Mouse (Mus musculus) spleen, adult 2 months (tissue): Measurements from ENCODE around the gene Tmc2. TPM values are rescaled to one million over a fixed set of nuclear protein-coding genes. Genes with fewer than 3 reads are reported as not detected.
A peak's percentile ranks its signal among the peaks of the same experiment; 100 is the strongest.

Source experiments
- DNase-seq, 2 experiments: peaks; one replicate each; pipeline versions ENCODE4 v3.0.0 to v3.0.0-alpha.2; 2012 to 2021; ENCODE audit warnings: low spot score in 2 of 2, low read depth in 1 of 2
- H3K27ac ChIP-seq: fragments of 200-500 bp; 2 replicates; pipeline ENCODE4 v1.5.1; 2012; ENCODE audit warnings: low read length, inconsistent platforms; ENCODE audit not compliant: insufficient read depth
- H3K27me3 ChIP-seq: fragments of 200-500 bp; 2 replicates; pipeline ENCODE4 v1.6.1; 2012; ENCODE audit warnings: mild to moderate bottlenecking, moderate library complexity, low read length, inconsistent platforms; ENCODE audit not compliant: control insufficient read depth, insufficient read depth
- H3K36me3 ChIP-seq: fragments of 200-500 bp; 2 replicates; pipeline ENCODE4 v1.6.1; 2012; ENCODE audit warnings: mild to moderate bottlenecking, low read length, inconsistent platforms; ENCODE audit not compliant: control insufficient read depth, insufficient read depth
- H3K4me1 ChIP-seq: fragments of 200-500 bp; 2 replicates; pipeline ENCODE4 v1.6.1; 2011; ENCODE audit warnings: inconsistent platforms; ENCODE audit not compliant: control insufficient read depth, insufficient read depth, insufficient read length
- H3K4me3 ChIP-seq: fragments of 200-500 bp; 2 replicates; pipeline ENCODE4 v1.5.1; 2011; ENCODE audit warnings: mild to moderate bottlenecking, inconsistent platforms; ENCODE audit not compliant: insufficient read depth, insufficient read length; ENCODE audit errors: extremely low read depth
- CTCF ChIP-seq: fragments of 200-500 bp; IDR thresholded peaks from 2 replicates; pipeline ENCODE4 v1.5.1; 2011; ENCODE audit warnings: mild to moderate bottlenecking, inconsistent platforms; ENCODE audit not compliant: insufficient read depth, insufficient read length, insufficient replicate concordance; ENCODE audit errors: extremely low read depth
- POLR2A ChIP-seq: fragments of 200-500 bp; IDR thresholded peaks from 2 replicates; pipeline ENCODE4 v1.6.1; 2011; ENCODE audit warnings: low read depth, low read length, inconsistent platforms
- WGBS: fragments of 180-500 bp; shearing (Covaris S2); methylation state at CpG from one replicate; pipeline ENCODE4 v1.1.7; 2018; 5-methylcytosine and 5-hydroxymethylcytosine counted together
- polyA plus RNA-seq: library from polyadenylated mRNA; depleted of rRNA; stranded (reverse); fragments of >200 nt; gene quantifications from 2 replicates; pipeline ENCODE4 v1.2.3, GENCODE M21; 2012; rRNA removed

Gene Tmc2
- polyA plus RNA-seq, 1 experiment, result not detected

DNA sequence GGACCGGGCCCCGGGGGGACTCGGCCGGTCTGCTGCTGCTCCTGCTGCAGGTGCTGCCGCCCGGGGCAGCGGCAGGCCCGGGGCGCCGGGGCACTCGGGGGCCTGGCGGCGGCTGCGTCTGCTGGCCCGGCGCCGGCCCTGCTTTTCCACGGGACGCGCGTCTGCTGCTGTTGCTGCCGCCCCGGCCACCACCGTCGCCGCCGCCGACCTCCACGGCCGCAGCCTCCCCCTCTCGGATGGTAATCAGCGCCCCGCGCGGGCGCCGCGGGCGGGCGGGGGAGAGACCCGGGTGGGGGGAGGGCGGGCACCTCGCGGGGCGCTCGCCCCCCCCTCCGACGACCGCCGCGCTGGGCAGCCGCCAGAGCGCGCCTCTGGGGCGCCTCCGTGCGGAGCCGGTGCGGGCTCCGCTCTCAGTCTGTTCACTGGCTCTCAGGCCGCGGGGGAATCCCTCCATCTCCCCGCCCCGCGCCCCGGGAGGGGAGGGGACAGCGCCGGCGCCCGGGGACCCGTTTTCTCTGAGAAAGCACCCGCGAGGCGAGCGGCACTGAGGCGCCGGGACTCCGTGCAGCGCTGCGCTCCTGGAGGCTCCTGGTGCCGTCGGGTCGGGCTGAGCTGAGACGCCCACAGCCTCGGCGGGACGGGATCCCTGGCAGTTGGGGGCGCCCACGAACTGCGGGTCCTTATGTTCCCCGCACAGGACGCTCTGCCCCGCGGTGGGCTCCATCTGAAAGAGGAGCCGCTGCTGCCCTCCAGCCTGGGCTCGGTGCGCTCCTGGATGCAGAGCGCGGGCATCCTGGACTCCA, 100.5 kb downstream of the Tmc2 start:
- Histone ChIP-seq H3K27me3 (peaks cover 21% of the 10 kb centered on the region), H3K4me3 (peak overlapping the region; percentile 28; the same call in 1 of the 2 replicates), H3K4me1 (peaks cover 6% of the 10 kb centered on the region; the same call in 1 of the 2 replicates), H3K27ac (no peak overlapping the region), H3K36me3 (no peaks in the 10 kb centered on the region)
- peak in 1 of 2 experiments; percentile 24 for DNase-seq
- TF ChIP-seq CTCF (no peak), POLR2A (no peak)
- WGBS, result 2% methylated on average over 69 of the region's 99 CpGs

GRCm38 (mm10) chr2:130296134-130296745, 101.2 kb downstream of the Tmc2 start:
- peaks cover 6% of the 10 kb centered on the region; the same call in 1 of the 2 replicates for H3K4me1 ChIP-seq
- peaks cover 21% of the 10 kb centered on the region for H3K27me3 ChIP-seq
- no peak overlapping the region for H3K27ac ChIP-seq
- H3K36me3 ChIP-seq, result no peaks in the 10 kb centered on the region
- no peak for TF ChIP-seq CTCF
- TF ChIP-seq POLR2A, result no peak
- DNase-seq, result no peak
- 10% methylated on average over 20 of the region's 20 CpGs for WGBS
- H3K4me3 ChIP-seq, result no peak overlapping the region

DNA sequence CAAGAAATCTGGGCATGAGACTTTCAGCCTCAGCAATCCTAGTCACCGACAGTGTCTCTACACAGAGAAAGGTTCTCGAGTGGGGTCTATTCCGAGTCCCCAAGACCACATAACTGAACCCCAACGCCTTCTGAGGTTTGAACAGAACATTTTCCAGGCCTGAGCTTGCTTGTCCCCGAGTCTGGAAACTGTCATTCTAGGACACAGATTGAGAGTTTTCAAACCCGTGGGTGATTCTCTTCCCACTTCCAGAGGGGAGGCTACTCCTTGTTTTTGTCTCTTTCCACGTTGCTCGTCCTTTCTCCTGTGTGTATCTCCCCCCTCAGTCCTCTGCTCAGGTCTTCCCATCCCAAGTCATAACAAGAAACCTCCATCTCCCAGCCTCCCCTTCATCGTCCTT, 102.6 kb downstream of the Tmc2 start:
- DNase-seq, result no peak
- H3K27ac ChIP-seq, result no peak overlapping the region
- H3K4me3 ChIP-seq, result no peak overlapping the region
- TF ChIP-seq CTCF (no peak), POLR2A (no peak)
- peaks cover 6% of the 10 kb centered on the region; the same call in 1 of the 2 replicates for H3K4me1 ChIP-seq
- peaks cover 21% of the 10 kb centered on the region for H3K27me3 ChIP-seq
- 82% methylated on average over 9 of the region's 9 CpGs for WGBS
- no peaks in the 10 kb centered on the region for H3K36me3 ChIP-seq

DNA sequence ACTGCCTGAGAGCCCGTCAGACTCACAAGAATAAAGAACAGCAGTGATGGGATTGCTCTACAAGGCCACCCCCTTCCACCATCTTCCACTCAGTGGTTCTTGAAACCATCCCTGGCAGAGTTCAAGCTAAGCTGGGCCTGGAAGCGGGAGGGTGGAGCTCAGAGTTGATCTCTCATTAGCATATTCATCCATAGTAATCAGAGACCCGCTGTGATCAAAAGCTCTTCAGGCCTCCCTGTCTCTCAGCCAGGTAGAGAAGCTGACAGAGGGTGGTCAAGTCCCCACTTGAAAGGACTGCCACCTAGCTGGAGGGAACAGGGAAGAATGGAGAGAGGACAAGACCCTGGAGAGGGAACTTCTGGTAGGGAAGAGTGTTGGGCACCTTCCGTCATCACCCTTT, 108.0 kb downstream of the Tmc2 start:
- 78% methylated on average over 4 of the region's 4 CpGs for WGBS
- no peaks in the 10 kb centered on the region for H3K4me1 ChIP-seq

More for the DNA sequence above, 108.0 kb downstream of the Tmc2 start:
- no peak for TF ChIP-seq POLR2A
- H3K27me3 ChIP-seq, result 0 out of 2 replicates have a peak, but pooled peaks cover 1% of the 10 kb centered on the region
- no peaks in the 10 kb centered on the region for H3K36me3 ChIP-seq
- no peak overlapping the region for H3K4me3 ChIP-seq
- no peak for DNase-seq
- no peak overlapping the region for H3K27ac ChIP-seq

Other genes with a start within 250 kb of the Tmc2 start
- 0.13 and 0.15 TPM in 2 replicates for gene Tgm3, start 182.8 kb upstream of the Tmc2 start, polyA plus RNA-seq
- gene Tgm6, start 82.8 kb upstream of the Tmc2 start, polyA plus RNA-seq, result not detected in 2 replicates
- 255 and 272 TPM in 2 replicates for gene Snrpb, start 15.8 kb upstream of the Tmc2 start, polyA plus RNA-seq
- gene Nop56, start 79.2 kb downstream of the Tmc2 start, polyA plus RNA-seq, result 66.3 and 80.1 TPM in 2 replicates
- gene Idh3b, start 89.4 kb downstream of the Tmc2 start, polyA plus RNA-seq, result 76.2 and 97.0 TPM in 2 replicates
- 1.5 and 1.7 TPM in 2 replicates for gene Ebf4, start 100.0 kb downstream of the Tmc2 start, polyA plus RNA-seq
- gene Cpxm1, start 202.4 kb downstream of the Tmc2 start, polyA plus RNA-seq, result 15.6 and 29.7 TPM in 2 replicates
- gene Gm28372, start 210.0 kb downstream of the Tmc2 start, polyA plus RNA-seq, result not detected in 2 replicates
- not detected in 2 replicates for gene 1700020A23Rik, start 210.1 kb downstream of the Tmc2 start, polyA plus RNA-seq
- not detected in 2 replicates for gene Tmem239, start 211.3 kb downstream of the Tmc2 start, polyA plus RNA-seq
- gene Vps16, start 229.1 kb downstream of the Tmc2 start, polyA plus RNA-seq, result 84.8 and 97.5 TPM in 2 replicates
- gene Pced1a, start 229.5 kb downstream of the Tmc2 start, polyA plus RNA-seq, result 33.2 and 35.3 TPM in 2 replicates